Mouse (Mus musculus): ENCODE measurements around the gene Atp2b4.

DNA sequence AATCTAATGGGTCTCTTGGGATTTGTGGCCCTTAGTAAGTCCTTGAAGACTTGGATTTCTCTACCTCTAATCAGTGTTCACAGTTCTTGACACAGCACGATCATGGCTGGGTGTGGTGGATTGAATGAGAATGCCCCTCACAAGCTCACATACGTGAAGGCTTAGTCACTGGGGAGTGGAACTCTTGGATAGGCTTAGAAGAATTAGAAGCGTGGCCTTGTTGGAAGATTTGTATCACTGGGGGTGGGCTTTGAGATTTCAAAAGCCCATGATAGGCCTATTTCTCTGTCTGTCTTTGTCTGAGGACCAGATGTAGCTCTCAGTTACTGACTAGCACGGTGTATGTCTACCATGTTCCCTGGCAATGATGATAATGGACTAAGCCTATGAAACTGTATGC lies 10.8 kb downstream of the Atp2b4 start:
- TF ChIP-seq CTCF (IDR thresholded peaks at IDR 0.05; ENCODE audit: low read depth, low read length) (no peak), TAL1 (conservative IDR thresholded peaks at IDR 0.05; ENCODE audit: low read depth, low read length) (no peak), GATA1 (IDR thresholded peaks at IDR 0.05; ENCODE audit: borderline replicate concordance, low read length) (no peak), POLR2AphosphoS5 (IDR thresholded peaks at IDR 0.05; ENCODE audit: insufficient replicate concordance, low read depth, low read length) (no peak)

All from G1E (cell line).